ENCODE assay signal across 25 mouse cellular contexts in the genomic region with DNA sequence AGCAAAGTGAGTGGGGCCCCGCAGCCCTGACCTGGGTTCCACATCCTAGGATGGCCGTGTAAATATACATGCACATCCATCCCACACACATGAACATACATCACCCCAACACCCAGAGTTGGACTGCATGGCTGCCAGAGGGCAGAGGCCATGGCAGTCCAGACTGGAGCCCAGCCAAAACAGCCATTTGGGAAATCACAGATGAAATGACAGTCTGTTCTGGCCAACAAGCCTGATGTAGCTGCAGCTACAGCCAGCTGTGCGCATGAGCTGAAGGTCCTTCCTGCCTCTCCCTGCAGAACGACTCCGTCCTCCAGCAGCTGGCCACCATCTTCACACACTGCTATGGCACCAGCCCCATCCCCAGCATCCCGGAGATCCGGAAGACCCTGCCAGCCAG. TPM values are rescaled to one million over a fixed set of nuclear protein-coding genes. Genes with fewer than 3 reads are reported as not detected.
A peak's percentile ranks its signal among the peaks of the same experiment; 100 is the strongest.
DNase-seq lines count a peak whose midpoint lies in the region; ATAC-seq and TF ChIP-seq lines count a peak whose summit lies in the region.
"Had no signal": no experiment of that assay in that cellular context is flagged by ENCODE, and none has a peak within 500 bp of the region (broad histone marks: within the 10 kb centered on the region; RNA-seq: fewer than 3 reads in every experiment).

No protein-coding gene starts in this region.

- no peaks in the 10 kb centered on the region for H3K27me3 ChIP-seq in kidney, embryonic 16.5 days (ENCODE audit: insufficient read depth, low read length)
- H3K27me3 ChIP-seq in stomach, embryonic 14.5 days (ENCODE audit: control insufficient read depth, insufficient read depth, low read length), result no peaks in the 10 kb centered on the region
- no peaks in the 10 kb centered on the region for H3K27me3 ChIP-seq in stomach, postnatal 0 days (ENCODE audit: control insufficient read depth, insufficient read depth, low read length)
- H3K27me3 ChIP-seq in lung, postnatal 0 days (replicated peaks; ENCODE audit: insufficient read depth, low read length), result no peaks in the 10 kb centered on the region
- H3K27me3 ChIP-seq in stomach, embryonic 16.5 days (ENCODE audit: control insufficient read depth, insufficient read depth, low read length), result no peaks in the 10 kb centered on the region
- no peaks in the 10 kb centered on the region for H3K27me3 ChIP-seq in hindbrain, embryonic 13.5 days
- H3K27me3 ChIP-seq: embryonic facial prominence, embryonic 15.5 days; heart, embryonic 13.5 days; midbrain, embryonic 12.5 days had no signal

- WGBS in kidney, embryonic 16.5 days, result 67% methylated on average over 7 of the region's 7 CpGs
- 47% methylated on average over 7 of the region's 7 CpGs for WGBS in stomach, embryonic 14.5 days
- WGBS in stomach, postnatal 0 days, result 62% methylated on average over 7 of the region's 7 CpGs
- WGBS in lung, postnatal 0 days, result 66% methylated on average over 7 of the region's 7 CpGs
- WGBS in stomach, embryonic 16.5 days, result 47% methylated on average over 7 of the region's 7 CpGs
- 96% methylated on average over 7 of the region's 7 CpGs for WGBS in hindbrain, embryonic 13.5 days

- no peak overlapping the region for H3K4me3 ChIP-seq in kidney, embryonic 16.5 days (ENCODE audit: low read length)
- H3K4me3 ChIP-seq in stomach, embryonic 14.5 days (ENCODE audit: low read depth, low read length), result no peak overlapping the region
- no peak overlapping the region for H3K4me3 ChIP-seq in stomach, postnatal 0 days (ENCODE audit: low read depth, low read length)
- no peak overlapping the region for H3K4me3 ChIP-seq in lung, postnatal 0 days (ENCODE audit: low read depth, low read length)
- no peak overlapping the region for H3K4me3 ChIP-seq in stomach, embryonic 16.5 days (replicated peaks; ENCODE audit: low read length)
- no peak overlapping the region for H3K4me3 ChIP-seq in hindbrain, embryonic 13.5 days
- H3K4me3 ChIP-seq: embryonic facial prominence, embryonic 15.5 days; gastrocnemius, adult 2 months; heart, embryonic 13.5 days; left cerebral cortex, adult 2 months; limb, embryonic 10.5 days; midbrain, embryonic 12.5 days had no signal

- H3K9ac ChIP-seq in kidney, embryonic 16.5 days (replicated peaks; ENCODE audit: low read length), result no peak overlapping the region
- H3K9ac ChIP-seq in stomach, embryonic 14.5 days (replicated peaks; ENCODE audit: low read depth, low read length), result no peak overlapping the region
- H3K9ac ChIP-seq in stomach, postnatal 0 days (ENCODE audit: low read length), result no peak overlapping the region; the same call in 1 of the 2 replicates
- no peak overlapping the region for H3K9ac ChIP-seq in lung, postnatal 0 days (replicated peaks; ENCODE audit: low read depth)
- no peak overlapping the region for H3K9ac ChIP-seq in stomach, embryonic 16.5 days (ENCODE audit: low read length)
- H3K9ac ChIP-seq in hindbrain, embryonic 13.5 days, result no peak overlapping the region
- H3K9ac ChIP-seq: embryonic facial prominence, embryonic 15.5 days; forebrain, postnatal 0 days; heart, embryonic 13.5 days; midbrain, embryonic 12.5 days had no signal

- DNase-seq in kidney, adult 8-10 months, result no peak
- no peak for DNase-seq in stomach, postnatal 0 days (ENCODE audit: low spot score)
- DNase-seq in lung, postnatal 0 days (ENCODE audit: low spot score), result peak; percentile 79
- DNase-seq: adrenal gland, postnatal 25 days; cerebellum, adult 18-20 months; cerebellum, postnatal 36 days; forebrain, postnatal 0 days; gastrocnemius, adult 2 months; heart, postnatal 36 days; kidney, adult 11 months; layer of hippocampus, adult 9-11 months; retina, postnatal 1 day; thymus, postnatal 25 days had no signal

- H3K4me1 ChIP-seq in kidney, embryonic 16.5 days (ENCODE audit: insufficient read depth, low read length), result peaks cover 8% of the 10 kb centered on the region
- 0 out of 2 replicates have a peak, but pooled peaks cover 6% of the 10 kb centered on the region for H3K4me1 ChIP-seq in stomach, embryonic 14.5 days (ENCODE audit: control insufficient read depth, insufficient read depth, low read length)
- H3K4me1 ChIP-seq in stomach, postnatal 0 days (replicated peaks; ENCODE audit: control insufficient read depth, insufficient read depth), result no peaks in the 10 kb centered on the region
- no peaks in the 10 kb centered on the region for H3K4me1 ChIP-seq in lung, postnatal 0 days (ENCODE audit: insufficient read depth, low read depth, low read length)
- peaks cover 7% of the 10 kb centered on the region for H3K4me1 ChIP-seq in stomach, embryonic 16.5 days (ENCODE audit: control insufficient read depth, insufficient read depth, low read length)
- H3K4me1 ChIP-seq in hindbrain, embryonic 13.5 days (replicated peaks), result peaks cover 13% of the 10 kb centered on the region

- H3K4me2 ChIP-seq in kidney, embryonic 16.5 days (replicated peaks; ENCODE audit: low read depth, low read length), result no peak overlapping the region
- no peak overlapping the region for H3K4me2 ChIP-seq in stomach, embryonic 14.5 days (replicated peaks; ENCODE audit: low read depth, low read length)
- H3K4me2 ChIP-seq in stomach, postnatal 0 days (replicated peaks; ENCODE audit: low read depth), result no peak overlapping the region
- no peak overlapping the region for H3K4me2 ChIP-seq in lung, postnatal 0 days (replicated peaks; ENCODE audit: low read depth, low read length)
- H3K4me2 ChIP-seq in stomach, embryonic 16.5 days (ENCODE audit: low read depth, low read length), result no peak overlapping the region
- H3K4me2 ChIP-seq in hindbrain, embryonic 13.5 days, result no peak overlapping the region
- H3K4me2 ChIP-seq: embryonic facial prominence, embryonic 15.5 days; heart, embryonic 13.5 days; liver, embryonic 11.5 days; midbrain, embryonic 12.5 days had no signal

- no peaks in the 10 kb centered on the region for H3K9me3 ChIP-seq in kidney, embryonic 16.5 days (ENCODE audit: low read length)
- no peaks in the 10 kb centered on the region for H3K9me3 ChIP-seq in stomach, embryonic 14.5 days (ENCODE audit: control insufficient read depth, low read depth, low read length)
- H3K9me3 ChIP-seq in stomach, postnatal 0 days (ENCODE audit: control insufficient read depth, low read length), result no peaks in the 10 kb centered on the region
- H3K9me3 ChIP-seq in lung, postnatal 0 days (ENCODE audit: low read length), result no peaks in the 10 kb centered on the region
- H3K9me3 ChIP-seq in stomach, embryonic 16.5 days (replicated peaks; ENCODE audit: control insufficient read depth, low read length), result no peaks in the 10 kb centered on the region
- H3K9me3 ChIP-seq in hindbrain, embryonic 13.5 days, result no peaks in the 10 kb centered on the region
- H3K9me3 ChIP-seq: embryonic facial prominence, embryonic 15.5 days; heart, embryonic 13.5 days; limb, embryonic 10.5 days; midbrain, embryonic 12.5 days had no signal

- TF ChIP-seq EP300 in stomach, postnatal 0 days (optimal IDR thresholded peaks at IDR 0.05), result no peak
- TF ChIP-seq EP300 in lung, postnatal 0 days (IDR thresholded peaks at IDR 0.05), result peak; percentile 6; the same call in 1 of the 2 replicates

- no peak overlapping the region for H3K27ac ChIP-seq in kidney, embryonic 16.5 days (ENCODE audit: low read length)
- peak overlapping the region; percentile 24; the same call in 1 of the 2 replicates for H3K27ac ChIP-seq in stomach, embryonic 14.5 days (ENCODE audit: low read length)
- no peak overlapping the region for H3K27ac ChIP-seq in stomach, postnatal 0 days (replicated peaks)
- H3K27ac ChIP-seq in lung, postnatal 0 days (ENCODE audit: low read length), result no peak overlapping the region
- no peak overlapping the region for H3K27ac ChIP-seq in stomach, embryonic 16.5 days (ENCODE audit: low read length)
- no peak overlapping the region for H3K27ac ChIP-seq in hindbrain, embryonic 13.5 days
- H3K27ac ChIP-seq: embryonic facial prominence, embryonic 15.5 days; gastrocnemius, adult 2 months; heart, embryonic 13.5 days; left cerebral cortex, adult 2 months; limb, embryonic 10.5 days; macrophage; midbrain, embryonic 12.5 days had no signal

- ATAC-seq in kidney, embryonic 16.5 days (ENCODE audit: low FRiP score, low TSS enrichment), result peak; percentile 47; the same call in 1 of the 2 replicates
- peak; percentile 48; the same call in 1 of the 2 replicates for ATAC-seq in stomach, embryonic 14.5 days (ENCODE audit: insufficient number of reproducible peaks, insufficient read depth, low FRiP score, low read depth)
- no peak for ATAC-seq in stomach, postnatal 0 days (ENCODE audit: low FRiP score, low TSS enrichment)
- peak; percentile 76 for ATAC-seq in lung, postnatal 0 days
- peak; percentile 30 for ATAC-seq in stomach, embryonic 16.5 days (ENCODE audit: insufficient read depth, low FRiP score)
- ATAC-seq in hindbrain, embryonic 13.5 days (ENCODE audit: low FRiP score), result no peak
- ATAC-seq: forebrain, postnatal 0 days; hindbrain, embryonic 16.5 days had no signal

- no peaks in the 10 kb centered on the region; the same call in 1 of the 2 replicates for H3K36me3 ChIP-seq in kidney, embryonic 16.5 days (ENCODE audit: insufficient read depth, low read length)
- no peaks in the 10 kb centered on the region for H3K36me3 ChIP-seq in stomach, embryonic 14.5 days (ENCODE audit: control insufficient read depth, insufficient read depth, low read length)
- peaks cover 6% of the 10 kb centered on the region; the same call in 1 of the 2 replicates for H3K36me3 ChIP-seq in stomach, postnatal 0 days (ENCODE audit: control insufficient read depth, insufficient read depth, low read length)
- H3K36me3 ChIP-seq in lung, postnatal 0 days (ENCODE audit: insufficient read depth, low read length), result no peaks in the 10 kb centered on the region; the same call in 1 of the 2 replicates
- no peaks in the 10 kb centered on the region for H3K36me3 ChIP-seq in stomach, embryonic 16.5 days (ENCODE audit: control insufficient read depth, insufficient read depth, low read length)
- peaks cover 63% of the 10 kb centered on the region for H3K36me3 ChIP-seq in hindbrain, embryonic 13.5 days

- TF ChIP-seq CTCF in stomach, postnatal 0 days (IDR thresholded peaks at IDR 0.05; ENCODE audit: low read depth), result no peak
- TF ChIP-seq CTCF in lung, postnatal 0 days (IDR thresholded peaks at IDR 0.05), result no peak

RNA-seq across cellular contexts. Expression of gene Nat10, which starts 50.2 kb away (rescaled TPM):
- 32.1 and 32.2 TPM in 2 replicates for polyA plus RNA-seq in kidney, embryonic 16.5 days (2015; fragmentation: Nextera tagmentation; extraction: Ambion mirVana)
- polyA plus RNA-seq in stomach, embryonic 14.5 days (2014; fragmentation: Nextera tagmentation; extraction: Ambion mirVana), result 26.7 and 27.4 TPM in 2 replicates
- 8.8 and 8.9 TPM in 2 replicates for polyA plus RNA-seq in stomach, postnatal 0 days (2015; fragmentation: Nextera tagmentation; extraction: Ambion mirVana)
- 6.2 TPM in 2 replicates for polyA plus RNA-seq in lung, postnatal 0 days (2015; fragmentation: Nextera tagmentation; extraction: Ambion mirVana)
- polyA plus RNA-seq in stomach, embryonic 16.5 days (2015; fragmentation: Nextera tagmentation; extraction: Ambion mirVana), result 27.1 and 27.8 TPM in 2 replicates
- polyA plus RNA-seq in hindbrain, embryonic 13.5 days (2015; fragmentation: Nextera tagmentation; extraction: Ambion mirVana), result 18.5 and 19.8 TPM in 2 replicates

Comparison
In these comparisons a context has a peak if more than half of its experiments do, and no peak if none do; other contexts are left out.
1. ATAC-seq: peak in kidney, embryonic 16.5 days (single experiment), stomach, embryonic 14.5 days (single experiment), lung, postnatal 0 days (single experiment) and stomach, embryonic 16.5 days (single experiment); none in stomach, postnatal 0 days (single experiment) and hindbrain, embryonic 13.5 days (single experiment).